Mouse (Mus musculus) limb, embryonic 11.5 days (tissue): ENCODE measurements around the gene Ube2j2. TPM values are rescaled to one million over a fixed set of nuclear protein-coding genes. Genes with fewer than 3 reads are reported as not detected.

ENCODE experiments used
- ATAC-seq: fragments of 200-750 bp; cut with Nextera tagmentation; 2 replicates; pipeline ENCODE4 v1.8.0; 2017; ENCODE audit warnings: low read depth; ENCODE audit not compliant: insufficient number of reproducible peaks, low FRiP score, low TSS enrichment
- DNase-seq: peaks from one replicate; pipeline ENCODE4 v3.0.0-alpha.2; 2015; ENCODE audit warnings: low spot score
- H3K27ac ChIP-seq: fragments of 300-500 bp; sonication (generic); replicated peaks from 2 replicates; pipeline ENCODE4 v1.5.1; 2014; ENCODE audit warnings: low read depth, mild to moderate bottlenecking, low read length
- H3K27me3 ChIP-seq: fragments of 300-500 bp; sonication (generic); 2 replicates; pipeline ENCODE4 v1.6.1; 2014; ENCODE audit warnings: mild to moderate bottlenecking, low read length, mixed read lengths; ENCODE audit not compliant: control insufficient read depth, insufficient read depth
- H3K36me3 ChIP-seq: fragments of 300-500 bp; sonication (generic); 2 replicates; pipeline ENCODE4 v1.6.1; 2014; ENCODE audit warnings: mild to moderate bottlenecking, low read length, moderate library complexity, mixed read lengths; ENCODE audit not compliant: control insufficient read depth, insufficient read depth
- H3K4me1 ChIP-seq: fragments of 300-500 bp; sonication (generic); 2 replicates; pipeline ENCODE4 v1.6.1; 2014; ENCODE audit warnings: low read length, mixed read lengths; ENCODE audit not compliant: control insufficient read depth, insufficient read depth
- H3K4me2 ChIP-seq: fragments of 300-500 bp; sonication (generic); 2 replicates; pipeline ENCODE4 v1.6.1; 2014; ENCODE audit warnings: low read depth, mild to moderate bottlenecking, moderate library complexity; ENCODE audit not compliant: severe bottlenecking
- H3K4me3 ChIP-seq: fragments of 300-500 bp; sonication (generic); 2 replicates; pipeline ENCODE4 v1.5.1; 2014; ENCODE audit warnings: low read depth, low read length
- H3K9ac ChIP-seq: fragments of 300-500 bp; sonication (generic); 2 replicates; pipeline ENCODE4 v1.6.1; 2014; ENCODE audit warnings: mild to moderate bottlenecking, low read length
- H3K9me3 ChIP-seq: fragments of 300-500 bp; sonication (generic); 2 replicates; pipeline ENCODE4 v1.6.1; 2016; ENCODE audit warnings: low read length; ENCODE audit not compliant: control insufficient read depth
- WGBS: fragments of 180-500 bp; shearing (Covaris S2); extraction: QIAGEN DNeasy Blood & Tissue Kit; methylation state at CpG from one replicate; pipeline ENCODE4 v1.1.7; 2014; 5-methylcytosine and 5-hydroxymethylcytosine counted together
- polyA plus RNA-seq: library from polyadenylated mRNA; unstranded; fragments of >200 nt; fragmentation: Nextera tagmentation; extraction: Ambion mirVana; gene quantifications from 2 replicates; pipeline ENCODE4 v1.2.1, GENCODE M21; 2014

Gene Ube2j2
- polyA plus RNA-seq, 1 experiment from 2014 or later, result 163 TPM

GRCm38 (mm10) chr4:155943049-155943452, 580 bp upstream of the Ube2j2 start:
- H3K4me2 ChIP-seq, result peak overlapping the region; percentile 70
- ATAC-seq (peak; percentile 49), DNase-seq (no peak)
- H3K9ac ChIP-seq, result peak overlapping the region; percentile 74
- H3K4me3 ChIP-seq, result peak overlapping the region; percentile 89
- H3K27ac ChIP-seq, result peak overlapping the region; percentile 63
- H3K4me1 ChIP-seq, result peaks cover 7% of the 10 kb centered on the region
- H3K27me3 ChIP-seq, result no peaks in the 10 kb centered on the region
- no peaks in the 10 kb centered on the region for H3K9me3 ChIP-seq
- under 1% methylated on average over 17 of the region's 17 CpGs for WGBS
- H3K36me3 ChIP-seq, result peaks cover 7% of the 10 kb centered on the region; the same call in 1 of the 2 replicates

GRCm38 (mm10) chr4:155944271-155944670, 640 bp downstream of the Ube2j2 start:
- no peaks in the 10 kb centered on the region for H3K27me3 ChIP-seq
- no peak overlapping the region for H3K27ac ChIP-seq
- peak; percentile 28 for DNase-seq
- peak overlapping the region; percentile 94 for H3K4me2 ChIP-seq
- peaks cover 7% of the 10 kb centered on the region for H3K4me1 ChIP-seq
- H3K4me3 ChIP-seq, result peak overlapping the region; percentile 89
- whole genome bisulfite sequencing, result 0% methylated on average over 17 of the region's 17 CpGs
- no peak for ATAC-seq
- peak overlapping the region; percentile 93 for H3K9ac ChIP-seq
- no peaks in the 10 kb centered on the region for H3K9me3 ChIP-seq
- peaks cover 11% of the 10 kb centered on the region; the same call in 1 of the 2 replicates for H3K36me3 ChIP-seq

- no peak overlapping the region for H3K27ac ChIP-seq
- DNase-seq, result no peak
- H3K4me3 ChIP-seq, result no peak overlapping the region
- no peaks in the 10 kb centered on the region for H3K27me3 ChIP-seq
- H3K36me3 ChIP-seq, result peaks cover 30% of the 10 kb centered on the region; the same call in 1 of the 2 replicates
- H3K4me1 ChIP-seq, result peaks cover 7% of the 10 kb centered on the region
- no peak overlapping the region for H3K4me2 ChIP-seq
- ATAC-seq, result no peak
- H3K9me3 ChIP-seq, result no peaks in the 10 kb centered on the region
- H3K9ac ChIP-seq, result no peak overlapping the region
Observed at GRCm38 (mm10) chr4:155947094-155947493, 3.5 kb downstream of the Ube2j2 start.

GRCm38 (mm10) chr4:155955491-155955890, 11.9 kb downstream of the Ube2j2 start:
- Histone ChIP-seq H3K4me3 (no peak overlapping the region), H3K36me3 (peaks cover 25% of the 10 kb centered on the region; the same call in 1 of the 2 replicates), H3K4me1 (no peaks in the 10 kb centered on the region), H3K4me2 (no peak overlapping the region), H3K9ac (no peak overlapping the region), H3K27me3 (no peaks in the 10 kb centered on the region), H3K9me3 (no peaks in the 10 kb centered on the region), H3K27ac (no peak overlapping the region)
- DNase-seq (no peak), ATAC-seq (no peak)
- WGBS, result 93% methylated on average over 6 of the region's 6 CpGs

- Histone ChIP-seq H3K4me2 (no peak overlapping the region), H3K9me3 (no peaks in the 10 kb centered on the region), H3K4me1 (peaks cover 13% of the 10 kb centered on the region), H3K36me3 (peaks cover 11% of the 10 kb centered on the region; the same call in 1 of the 2 replicates), H3K9ac (no peak overlapping the region), H3K27me3 (no peaks in the 10 kb centered on the region), H3K27ac (no peak overlapping the region), H3K4me3 (no peak overlapping the region)
- WGBS, result 11% methylated on average over 5 of the region's 5 CpGs
- ATAC-seq (no peak), DNase-seq (peak; percentile 87)
Observed at GRCm38 (mm10) chr4:155959275-155959674, 15.6 kb downstream of the Ube2j2 start.

GRCm38 (mm10) chr4:155962167-155962971, 18.7 kb downstream of the Ube2j2 start, which contains the start of gene C1qtnf12:
Gene C1qtnf12 (plus strand): TSS chr4:155962318.
- H3K36me3 ChIP-seq, result peaks cover 11% of the 10 kb centered on the region; the same call in 1 of the 2 replicates
- H3K4me2 ChIP-seq, result peak within 1 kb of the TSS; percentile 95
- ATAC-seq, result peak; percentile 78
- H3K4me3 ChIP-seq, result peak within 1 kb of the TSS; percentile 54
- H3K9ac ChIP-seq, result peak within 1 kb of the TSS; percentile 62
- peaks cover 13% of the 10 kb centered on the region for H3K4me1 ChIP-seq
- H3K27me3 ChIP-seq, result no peaks in the 10 kb centered on the region
- DNase-seq, result peak; percentile 66
- 0% methylated on average over 41 of the region's 42 CpGs for WGBS
- H3K9me3 ChIP-seq, result no peaks in the 10 kb centered on the region
- H3K27ac ChIP-seq, result peak within 1 kb of the TSS; percentile 62; the same call in 1 of the 2 replicates

- H3K4me2 ChIP-seq, result peak overlapping the region; percentile 95
- H3K9me3 ChIP-seq, result no peaks in the 10 kb centered on the region
- DNase-seq (no peak), ATAC-seq (no peak)
- H3K36me3 ChIP-seq, result peaks cover 6% of the 10 kb centered on the region; the same call in 1 of the 2 replicates
- H3K27me3 ChIP-seq, result no peaks in the 10 kb centered on the region
- peak overlapping the region; percentile 62; the same call in 1 of the 2 replicates for H3K9ac ChIP-seq
- peak overlapping the region; percentile 54 for H3K4me3 ChIP-seq
- WGBS, result 53% methylated on average over 7 of the region's 7 CpGs
- H3K4me1 ChIP-seq, result peaks cover 13% of the 10 kb centered on the region
- H3K27ac ChIP-seq, result no peak overlapping the region
Observed at GRCm38 (mm10) chr4:155963106-155963505, 19.5 kb downstream of the Ube2j2 start.

- no peak for ATAC-seq
- no peak overlapping the region for H3K4me2 ChIP-seq
Observed at GRCm38 (mm10) chr4:155964396-155964795, 20.8 kb downstream of the Ube2j2 start.

More at GRCm38 (mm10) chr4:155964396-155964795, 20.8 kb downstream of the Ube2j2 start:
- no peaks in the 10 kb centered on the region for H3K27me3 ChIP-seq
- no peak overlapping the region for H3K27ac ChIP-seq
- H3K4me3 ChIP-seq, result no peak overlapping the region
- WGBS, result 89% methylated on average over 11 of the region's 11 CpGs
- DNase-seq, result no peak
- H3K9ac ChIP-seq, result no peak overlapping the region
- H3K36me3 ChIP-seq, result peaks cover 2% of the 10 kb centered on the region; the same call in 1 of the 2 replicates
- H3K4me1 ChIP-seq, result peaks cover 13% of the 10 kb centered on the region
- H3K9me3 ChIP-seq, result no peaks in the 10 kb centered on the region
